Mouse (Mus musculus) CH12.LX (cell line): ENCODE measurements around the gene Gm12216. TPM values are rescaled to one million over a fixed set of nuclear protein-coding genes. Genes with fewer than 3 reads are reported as not detected.

Experiments used
- DNase-seq: peaks from one replicate; pipeline ENCODE4 v3.0.0-alpha.2; 2013; ENCODE audit errors: extremely low read depth
- H3K27ac ChIP-seq: 2 replicates; pipeline ENCODE4 v1.5.1; 2012; ENCODE audit warnings: low read depth, mild to moderate bottlenecking, control low read depth, moderate library complexity; ENCODE audit not compliant: insufficient read depth
- H3K27me3 ChIP-seq: replicated peaks from 2 replicates; pipeline ENCODE3; 2012; ENCODE audit warnings: inconsistent platforms
- H3K36me3 ChIP-seq, 2 experiments: replicated peaks in 1 of 2; 2 replicates each; pipeline versions ENCODE3 to v1.6.1; 2012; ENCODE audit warnings: inconsistent platforms in 1 of 2, low read length in 1 of 2, mild to moderate bottlenecking in 1 of 2, mixed read lengths in 1 of 2, moderate library complexity in 1 of 2; ENCODE audit not compliant: control insufficient read depth in 1 of 2, insufficient read depth in 1 of 2
- H3K4me1 ChIP-seq, 2 experiments: 2 replicates each; pipeline ENCODE4 v1.6.1; 2012; ENCODE audit warnings: inconsistent platforms in 1 of 2, moderate library complexity in 1 of 2; ENCODE audit not compliant: insufficient read depth in 2 of 2, control insufficient read depth in 1 of 2
- H3K4me2 ChIP-seq: 2 replicates; pipeline ENCODE4 v1.6.1; 2012; ENCODE audit warnings: low read depth, mild to moderate bottlenecking, control low read depth; ENCODE audit not compliant: poor library complexity, insufficient read depth, severe bottlenecking
- H3K4me3 ChIP-seq, 3 experiments: fragments of 150-350 bp in 1 of 3; sonication (generic) in 1 of 3; replicated peaks in 1 of 3; 2 replicates each; pipeline versions ENCODE3 to v1.5.1; 2011 to 2012; ENCODE audit warnings: low read depth in 2 of 3, low read length in 2 of 3, mild to moderate bottlenecking in 2 of 3, moderate library complexity in 2 of 3, control low read depth in 1 of 3, improper control_type of control experiment in 1 of 3, inconsistent platforms in 1 of 3, mixed read lengths in 1 of 3; ENCODE audit not compliant: poor library complexity in 1 of 3
- H3K79me2 ChIP-seq: replicated peaks from 2 replicates; pipeline ENCODE4 v1.6.1; 2012; ENCODE audit warnings: mild to moderate bottlenecking, moderate library complexity; ENCODE audit not compliant: control insufficient read depth, poor library complexity, insufficient read depth, severe bottlenecking; ENCODE audit errors: extremely low read depth
- H3K9ac ChIP-seq: 2 replicates; pipeline ENCODE4 v1.6.1; 2012; ENCODE audit warnings: low read depth, mild to moderate bottlenecking, control low read depth, moderate library complexity; ENCODE audit not compliant: insufficient read depth
- H3K9me3 ChIP-seq: replicated peaks from 2 replicates; pipeline ENCODE3; 2012; ENCODE audit warnings: low read length, inconsistent platforms, mixed read lengths
- CHD1 ChIP-seq: IDR thresholded peaks from 2 replicates; pipeline ENCODE4 v1.6.1; 2012; ENCODE audit warnings: low read depth, low read length, improper control_type of control experiment, inconsistent platforms
- CHD2 ChIP-seq: IDR thresholded peaks from 2 replicates; pipeline ENCODE4 v1.6.1; 2011; ENCODE audit warnings: low read length, improper control_type of control experiment
- CTCF ChIP-seq, 2 experiments: IDR thresholded peaks in 1 of 2; conservative IDR thresholded peaks in 1 of 2; 2 replicates each; pipeline ENCODE4 v1.5.1; 2011 to 2012; ENCODE audit warnings: low read depth in 2 of 2, low read length in 2 of 2, improper control_type of control experiment in 1 of 2, inconsistent platforms in 1 of 2, mild to moderate bottlenecking in 1 of 2, moderate library complexity in 1 of 2
- E2F4 ChIP-seq: IDR thresholded peaks from 2 replicates; pipeline ENCODE4 v1.6.1; 2011; ENCODE audit warnings: low read depth, low read length, improper control_type of control experiment; ENCODE audit not compliant: insufficient replicate concordance
- ELF1 ChIP-seq: IDR thresholded peaks from 2 replicates; pipeline ENCODE4 v1.6.1; 2014; ENCODE audit warnings: low read depth, mild to moderate bottlenecking, inconsistent platforms, low read length, improper control_type of control experiment
- EP300 ChIP-seq: IDR thresholded peaks from 2 replicates; pipeline ENCODE4 v1.6.1; 2011; ENCODE audit warnings: low read length, improper control_type of control experiment
- ETS1 ChIP-seq: conservative IDR thresholded peaks from 2 replicates; pipeline ENCODE4 v1.6.1; 2012; ENCODE audit warnings: low read depth, mild to moderate bottlenecking, inconsistent platforms, low read length, improper control_type of control experiment, moderate library complexity
- GABPA ChIP-seq: IDR thresholded peaks from 2 replicates; pipeline ENCODE4 v1.6.1; 2012; ENCODE audit warnings: low read depth, low read length, improper control_type of control experiment, inconsistent platforms; ENCODE audit not compliant: insufficient replicate concordance
- JUN ChIP-seq: IDR thresholded peaks from 2 replicates; pipeline ENCODE4 v1.6.1; 2011; ENCODE audit warnings: low read depth, mild to moderate bottlenecking, low read length, improper control_type of control experiment, moderate library complexity; ENCODE audit not compliant: insufficient read depth
- JUND ChIP-seq: conservative IDR thresholded peaks from 2 replicates; pipeline ENCODE4 v1.6.1; 2011; ENCODE audit warnings: low read depth, low read length, improper control_type of control experiment
- MAFK ChIP-seq: IDR thresholded peaks from 2 replicates; pipeline ENCODE4 v1.6.1; 2011; ENCODE audit warnings: low read length, improper control_type of control experiment; ENCODE audit not compliant: insufficient replicate concordance
- MAX ChIP-seq: IDR thresholded peaks from 2 replicates; pipeline ENCODE4 v1.6.1; 2011; ENCODE audit warnings: low read length, improper control_type of control experiment
- MEF2A ChIP-seq: IDR thresholded peaks from 2 replicates; pipeline ENCODE4 v1.6.1; 2014; ENCODE audit warnings: low read depth, mild to moderate bottlenecking, inconsistent platforms, low read length, improper control_type of control experiment, borderline replicate concordance
- MXI1 ChIP-seq: IDR thresholded peaks from 2 replicates; pipeline ENCODE4 v1.6.1; 2011; ENCODE audit warnings: mild to moderate bottlenecking, low read depth, low read length, improper control_type of control experiment
- MYC ChIP-seq: IDR thresholded peaks from 2 replicates; pipeline ENCODE4 v1.6.1; 2011; ENCODE audit warnings: low read depth, mild to moderate bottlenecking, improper control_type of control experiment, low read length
- NELFE ChIP-seq: IDR thresholded peaks from 2 replicates; pipeline ENCODE4 v1.6.1; 2011; ENCODE audit warnings: low read depth, low read length, improper control_type of control experiment
- NRF1 ChIP-seq: IDR thresholded peaks from 2 replicates; pipeline ENCODE4 v1.6.1; 2014; ENCODE audit warnings: low read depth, mild to moderate bottlenecking, inconsistent platforms, low read length, improper control_type of control experiment, moderate library complexity
- PAX5 ChIP-seq: IDR thresholded peaks from 2 replicates; pipeline ENCODE4 v1.6.1; 2012; ENCODE audit warnings: low read length, inconsistent platforms, mixed read lengths
- POLR2A ChIP-seq: IDR thresholded peaks from 2 replicates; pipeline ENCODE4 v1.6.1; 2011; ENCODE audit warnings: low read depth, mild to moderate bottlenecking, improper control_type of control experiment, low read length
- POLR2AphosphoS2 ChIP-seq: IDR thresholded peaks from 2 replicates; pipeline ENCODE4 v1.6.1; 2011; ENCODE audit warnings: low read depth, low read length, improper control_type of control experiment
- RAD21 ChIP-seq: IDR thresholded peaks from 2 replicates; pipeline ENCODE4 v1.6.1; 2011; ENCODE audit warnings: low read depth, mild to moderate bottlenecking, low read length, improper control_type of control experiment, moderate library complexity
- RCOR1 ChIP-seq: conservative IDR thresholded peaks from 2 replicates; pipeline ENCODE4 v1.6.1; 2012; ENCODE audit warnings: low read depth, mild to moderate bottlenecking, inconsistent platforms, low read length, improper control_type of control experiment
- SIN3A ChIP-seq: IDR thresholded peaks from 2 replicates; pipeline ENCODE4 v1.6.1; 2012; ENCODE audit warnings: low read length, improper control_type of control experiment, inconsistent platforms
- SMC3 ChIP-seq: IDR thresholded peaks from 2 replicates; pipeline ENCODE4 v1.6.1; 2011; ENCODE audit warnings: low read depth, low read length, improper control_type of control experiment
- TBP ChIP-seq: conservative IDR thresholded peaks from 2 replicates; pipeline ENCODE4 v1.6.1; 2011; ENCODE audit warnings: low read depth, low read length, improper control_type of control experiment
- TCF12 ChIP-seq: IDR thresholded peaks from 2 replicates; pipeline ENCODE4 v1.6.1; 2014; ENCODE audit warnings: low read depth, mild to moderate bottlenecking, inconsistent platforms, low read length, improper control_type of control experiment
- UBTF ChIP-seq: IDR thresholded peaks from 2 replicates; pipeline ENCODE4 v1.6.1; 2012; ENCODE audit warnings: low read depth, mild to moderate bottlenecking, inconsistent platforms, low read length, improper control_type of control experiment, moderate library complexity
- USF1 ChIP-seq: IDR thresholded peaks from 2 replicates; pipeline ENCODE4 v1.6.1; 2014; ENCODE audit warnings: low read depth, mild to moderate bottlenecking, inconsistent platforms, low read length, improper control_type of control experiment
- USF2 ChIP-seq: conservative IDR thresholded peaks from 2 replicates; pipeline ENCODE4 v1.6.1; 2011; ENCODE audit warnings: low read depth, low read length, improper control_type of control experiment
- ZC3H11A ChIP-seq: IDR thresholded peaks from 2 replicates; pipeline ENCODE4 v1.6.1; 2012; ENCODE audit warnings: low read depth, mild to moderate bottlenecking, inconsistent platforms, low read length, improper control_type of control experiment
- ZKSCAN1 ChIP-seq: IDR thresholded peaks from 2 replicates; pipeline ENCODE4 v1.6.1; 2012; ENCODE audit warnings: low read depth, inconsistent platforms, low read length, improper control_type of control experiment, borderline replicate concordance
- ZMIZ1 ChIP-seq: IDR thresholded peaks from 2 replicates; pipeline ENCODE4 v1.6.1; 2012; ENCODE audit warnings: low read depth, mild to moderate bottlenecking, inconsistent platforms, low read length, improper control_type of control experiment
- dilution Hi-C: fragments of 300-500 bp; cut with MboI; formaldehyde crosslinking; loops from 2 replicates; pipeline ENCODE4 v1.14.3; 2020; ENCODE audit warnings: low sequenced_read_pairs; ENCODE audit not compliant: extremely low pct_unique_long_range_greater_than_20kb, extremely low pct_ligation_motif_present
- in situ Hi-C: fragments of 300-500 bp; cut with MboI; formaldehyde crosslinking; loops from 3 replicates; pipeline ENCODE4 v1.14.3; 2019; ENCODE audit warnings: low sequenced_read_pairs, low pct_ligation_motif_present, low pct_unique_long_range_greater_than_20kb, mixed read lengths
- polyA plus RNA-seq: library from polyadenylated mRNA; unstranded; fragments of >175 nt; gene quantifications from 2 replicates; pipeline ENCODE4 v1.2.1, GENCODE M21; 2012; ENCODE audit warnings: low read depth; ENCODE audit not compliant: insufficient read length
- total RNA-seq, 2 experiments: library from RNA; depleted of rRNA; stranded (reverse); fragments of 300-350 nt in 1 of 2; fragments of >200 nt in 1 of 2; gene quantifications; 2 replicates each; pipeline ENCODE4 v1.2.3; 2012 to 2014

The Gm12216 gene
- total and polyA plus RNA-seq, 3 experiments = 0.56 to 2.7 (median 0.77) TPM

DNA sequence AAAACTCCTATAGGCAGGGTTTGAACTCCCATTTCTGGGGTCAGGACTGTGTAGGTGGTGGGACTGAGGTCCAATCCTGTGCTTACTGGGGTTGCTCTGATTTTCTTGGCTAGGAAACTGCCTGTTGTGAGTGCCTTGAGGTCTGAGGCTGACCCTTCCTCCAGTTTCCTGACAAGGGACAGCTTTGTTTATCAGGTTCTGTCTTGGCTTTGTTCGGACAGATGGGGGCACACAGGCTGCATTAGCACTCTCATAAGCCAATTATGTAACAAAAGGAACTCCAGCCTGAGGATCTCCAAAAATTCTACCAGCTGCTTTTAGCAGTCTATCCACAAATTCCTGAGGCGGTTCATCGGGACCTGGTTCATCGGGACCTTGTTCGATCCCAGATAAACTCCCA is 116.7 kb downstream of the Gm12216 start:
- Histone ChIP-seq H3K4me3 (no peak overlapping the region), H3K36me3 (no peaks in the 10 kb centered on the region), H3K27ac (no peak overlapping the region), H3K9ac (no peak overlapping the region), H3K27me3 (peaks cover 3% of the 10 kb centered on the region), H3K9me3 (no peaks in the 10 kb centered on the region), H3K79me2 (no peaks in the 10 kb centered on the region), H3K4me1 (peaks cover 2 to 5% of the 10 kb centered on the region in 2 experiments; a peak in 2 of 4 replicates), H3K4me2 (no peak overlapping the region)
- in situ Hi-C loops = no loop called here
- no peak for DNase-seq
- no peak for TF ChIP-seq RCOR1
- peak in 1 of 2 experiments; percentile 34; a peak in 2 of 4 replicates for TF ChIP-seq CTCF (conservative IDR thresholded peaks at IDR 0.05 in 1 of 2, IDR thresholded peaks at IDR 0.05 in 1 of 2; ENCODE audit: low read depth in 2 of 2, low read length in 2 of 2)
- peak; percentile 44 for TF ChIP-seq SMC3
- TF ChIP-seq ELF1 = no peak
- TF ChIP-seq RAD21 = peak; percentile 33
- no peak for TF ChIP-seq EP300
- no peak for TF ChIP-seq MAX
- TF ChIP-seq NRF1 = no peak
- no peak for TF ChIP-seq CHD2
- TF ChIP-seq CHD1 = no peak
- dilution Hi-C loops = no loop called here

DNA sequence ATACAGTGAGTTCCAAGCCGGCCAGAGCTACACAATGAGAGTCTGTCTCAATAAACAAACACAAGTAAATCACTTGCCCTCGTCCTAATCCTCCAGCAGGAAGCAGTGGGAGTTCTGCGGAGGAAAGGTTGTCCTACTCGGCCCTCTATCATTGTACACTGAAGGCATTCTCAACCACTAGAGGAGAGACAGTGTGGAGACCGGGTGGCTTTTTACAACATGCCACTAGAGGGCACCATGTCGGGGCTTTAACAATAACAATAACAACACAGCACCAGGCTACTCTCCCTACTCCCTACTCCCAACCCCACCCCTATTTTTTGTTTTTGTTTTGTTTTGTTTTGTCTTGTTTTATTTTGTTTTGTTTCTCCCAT is 121.5 kb downstream of the Gm12216 start:
- H3K79me2 ChIP-seq = no peaks in the 10 kb centered on the region
- in situ Hi-C loops = loop anchor here (5.0 kb wide), 2 partner anchors 150 to 270 kb away; no protein-coding TSS in a partner anchor
- peak; percentile 80 to 96 for TF ChIP-seq CTCF (conservative IDR thresholded peaks at IDR 0.05 in 1 of 2, IDR thresholded peaks at IDR 0.05 in 1 of 2; ENCODE audit: low read depth in 2 of 2, low read length in 2 of 2)
- peak; percentile 64 for TF ChIP-seq RAD21
- 0 out of 2 replicates have a peak, but pooled peaks have one; percentile 27 for TF ChIP-seq NELFE
- TF ChIP-seq SMC3 = peak; percentile 75
- no peak for TF ChIP-seq GABPA
- TF ChIP-seq JUN = no peak
- TF ChIP-seq MAFK = no peak
- TF ChIP-seq RCOR1 = no peak
- no peak for TF ChIP-seq USF1
- TF ChIP-seq TCF12 = no peak
- no peak for TF ChIP-seq ZMIZ1
- TF ChIP-seq MEF2A = no peak
- TF ChIP-seq CHD1 = no peak
- TF ChIP-seq MAX = no peak
- TF ChIP-seq NRF1 = no peak
- TF ChIP-seq MYC = peak; percentile 68; the same call in 1 of the 2 replicates
- no peak for TF ChIP-seq JUND
- TF ChIP-seq EP300 = no peak
- TF ChIP-seq POLR2AphosphoS2 = no peak
- no peak for TF ChIP-seq TBP
- no peak for TF ChIP-seq MXI1
- no peak; the same call in 1 of the 2 replicates for TF ChIP-seq ZC3H11A
- no peak for TF ChIP-seq POLR2A
- no peak for TF ChIP-seq ZKSCAN1
- TF ChIP-seq USF2 = no peak
- TF ChIP-seq UBTF = no peak; the same call in 1 of the 2 replicates
- no peak for TF ChIP-seq ETS1
- TF ChIP-seq E2F4 = no peak
- TF ChIP-seq PAX5 = no peak
- no peak for TF ChIP-seq SIN3A
- TF ChIP-seq ELF1 = 0 out of 2 replicates have a peak, but pooled peaks have one; percentile 18

More for the DNA sequence above, 121.5 kb downstream of the Gm12216 start:
- Histone ChIP-seq H3K4me1 (peaks cover 8 to 35% of the 10 kb centered on the region in 2 experiments), H3K4me2 (no peak overlapping the region), H3K27ac (peak overlapping the region; percentile 66), H3K36me3 (no peaks in the 10 kb centered on the region), H3K4me3 (no peak overlapping the region), H3K9me3 (no peaks in the 10 kb centered on the region), H3K9ac (no peak overlapping the region), H3K27me3 (no peaks in the 10 kb centered on the region)
- dilution Hi-C loops = no loop called here
- peak; percentile 86 for DNase-seq
